Mouse (Mus musculus): Measurements from ENCODE around the gene Smco2.

Smco2 gene

DNA sequence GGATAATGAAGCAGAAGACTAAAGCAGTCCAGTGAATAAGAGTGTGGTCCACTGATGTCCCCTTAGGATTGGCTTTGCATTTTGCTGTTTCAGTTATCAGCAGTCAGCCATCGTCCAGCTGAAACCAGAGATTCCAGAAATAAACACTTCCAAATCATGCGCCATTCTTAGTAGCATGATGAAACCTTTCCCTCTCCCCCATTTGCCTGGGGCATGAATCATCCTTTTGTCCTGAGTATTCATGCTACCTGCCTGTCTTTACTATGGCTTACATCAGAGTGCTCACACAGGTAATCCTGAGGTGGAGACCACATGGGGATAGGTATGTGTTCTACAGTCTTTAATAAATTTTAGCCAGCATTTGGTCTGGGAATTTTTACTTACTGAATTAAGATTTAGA lies 49.7 kb downstream of the Smco2 start:
- no peak for DNase-seq (ENCODE audit: low read depth, low spot score)

DNA sequence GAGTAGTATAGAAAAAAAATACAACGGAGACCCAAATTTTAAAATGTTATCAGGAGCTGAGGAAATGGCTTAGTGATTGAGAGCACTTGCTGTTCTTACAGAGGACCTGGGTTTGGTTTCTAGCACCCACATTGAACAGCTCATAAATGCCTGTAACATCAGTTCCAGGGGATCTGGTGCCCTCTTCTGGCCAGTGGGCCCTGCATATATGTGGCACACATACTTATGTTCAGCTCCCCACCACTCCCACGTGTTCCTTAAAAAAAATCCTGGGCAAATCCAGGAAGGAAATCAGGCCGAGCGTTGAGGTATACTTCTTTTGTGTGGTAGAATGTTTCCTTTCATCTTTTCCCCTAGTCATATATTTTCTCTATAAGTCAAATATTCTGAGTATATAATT lies 52.0 kb downstream of the Smco2 start:
- DNase-seq (ENCODE audit: low read depth, low spot score), result no peak

DNA sequence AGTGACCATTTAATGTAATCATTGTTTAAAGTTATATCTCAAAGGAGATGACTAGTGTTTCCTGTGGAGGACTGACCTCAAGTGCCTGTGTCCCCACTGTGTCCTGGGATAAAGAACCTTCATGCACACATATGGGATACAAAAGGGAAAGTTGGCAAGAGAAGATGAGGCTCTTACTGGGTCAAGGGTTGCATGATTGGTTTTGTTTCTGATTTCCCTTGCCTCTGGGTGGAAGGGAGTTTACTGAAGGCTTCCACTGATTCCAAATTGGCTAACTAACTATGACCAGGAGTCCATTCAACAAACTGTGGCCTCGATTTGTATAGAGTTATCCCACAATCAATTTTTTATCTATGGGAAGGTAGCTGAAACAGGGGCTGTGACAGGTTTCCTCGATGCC lies 53.7 kb downstream of the Smco2 start:
- DNase-seq (ENCODE audit: low read depth, low spot score), result no peak

DNA sequence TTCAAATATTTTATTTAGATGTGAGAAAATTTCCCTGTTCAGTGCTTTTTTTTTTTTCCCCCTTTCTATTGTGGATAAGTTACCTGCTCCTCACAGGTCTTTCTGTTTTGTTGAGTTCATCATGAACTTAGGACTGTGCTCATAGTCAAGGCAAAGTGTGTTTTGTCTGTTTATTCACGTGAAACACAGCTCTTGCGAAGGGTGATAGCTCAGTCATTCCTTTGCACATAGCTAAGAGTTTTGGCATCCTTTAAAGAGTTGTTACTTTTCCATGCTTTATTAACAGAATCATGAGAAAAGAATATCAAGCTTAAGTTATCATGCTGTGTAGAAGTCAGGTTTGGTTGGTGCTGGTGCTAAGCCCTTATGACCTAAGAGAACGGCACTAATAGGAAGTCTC lies 54.8 kb downstream of the Smco2 start:
- no peak for DNase-seq (ENCODE audit: low read depth, low spot score)

- no peak for DNase-seq (ENCODE audit: low read depth, low spot score)
These were observed 56.3 kb downstream of the Smco2 start for GRCm38 (mm10) chr6:146906000-146906786.

GRCm38 (mm10) chr6:146907061-146907794 lies 57.3 kb downstream of the Smco2 start:
- no peak for DNase-seq (ENCODE audit: low read depth, low spot score)

- no peak for DNase-seq (ENCODE audit: low read depth, low spot score)
These were observed 57.9 kb downstream of the Smco2 start for GRCm38 (mm10) chr6:146907795-146908190.

GRCm38 (mm10) chr6:146908801-146909200 lies 58.9 kb downstream of the Smco2 start:
- DNase-seq (ENCODE audit: low read depth, low spot score), result no peak

- DNase-seq (ENCODE audit: low read depth, low spot score), result no peak
These were observed 60.0 kb downstream of the Smco2 start for GRCm38 (mm10) chr6:146909725-146910489.

DNA sequence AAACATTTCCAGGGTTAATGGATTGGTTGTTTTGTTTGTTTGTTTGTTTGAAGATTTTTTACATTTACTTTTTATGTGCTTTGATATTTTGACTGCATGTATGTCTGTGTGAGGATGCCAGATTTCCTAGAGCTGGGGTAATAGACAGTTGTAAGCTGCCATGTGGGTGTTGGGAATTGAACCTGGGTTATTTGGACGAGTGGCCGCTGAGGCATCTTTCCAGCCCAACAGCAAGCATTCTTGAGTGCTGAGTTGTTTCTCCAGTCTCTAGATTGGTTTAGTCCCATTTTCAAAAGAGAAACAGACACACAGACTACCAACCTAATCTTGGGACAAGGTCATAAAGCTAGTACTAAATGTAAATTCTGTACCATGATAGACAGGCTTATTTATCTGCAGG lies 60.9 kb downstream of the Smco2 start:
- no peak for DNase-seq (ENCODE audit: low read depth, low spot score)

- no peak for DNase-seq (ENCODE audit: low read depth, low spot score)
These were observed 63.1 kb downstream of the Smco2 start for GRCm38 (mm10) chr6:146912835-146913488.

DNA sequence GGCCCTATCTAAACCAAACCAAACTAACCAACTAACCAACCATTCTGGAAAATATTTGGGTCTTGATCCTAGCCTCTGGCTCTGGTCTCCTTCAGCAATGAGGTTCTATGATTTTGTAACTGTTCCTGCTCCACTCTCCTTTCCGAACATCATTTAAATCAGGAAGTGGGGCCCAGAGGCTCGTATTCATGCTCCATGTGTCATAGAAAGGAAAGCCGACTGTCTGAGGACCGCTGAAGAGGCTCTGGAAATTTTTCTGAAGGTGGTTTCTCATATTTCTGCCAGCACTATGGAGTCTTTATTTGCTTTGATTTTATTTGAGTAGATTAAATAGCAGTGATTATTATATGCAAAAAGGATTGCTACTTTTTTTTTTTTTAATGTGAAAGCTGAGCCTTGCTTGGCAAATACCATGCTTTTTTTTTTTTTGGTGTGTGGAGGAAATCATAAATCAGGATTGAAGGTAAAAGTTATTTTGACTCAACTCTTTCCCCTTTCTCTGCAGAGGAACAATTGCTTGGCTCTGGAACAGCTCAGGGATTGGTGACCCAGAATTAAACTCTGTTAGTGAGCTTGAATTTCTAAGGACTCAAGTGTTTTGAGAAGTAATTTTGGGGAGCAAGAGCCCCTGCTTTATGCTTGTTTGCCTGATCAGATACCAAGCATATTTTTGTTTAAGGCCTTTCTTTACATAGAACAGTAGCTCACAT lies 63.7 kb downstream of the Smco2 start:
- no peak for DNase-seq (ENCODE audit: low read depth, low spot score)

DNA sequence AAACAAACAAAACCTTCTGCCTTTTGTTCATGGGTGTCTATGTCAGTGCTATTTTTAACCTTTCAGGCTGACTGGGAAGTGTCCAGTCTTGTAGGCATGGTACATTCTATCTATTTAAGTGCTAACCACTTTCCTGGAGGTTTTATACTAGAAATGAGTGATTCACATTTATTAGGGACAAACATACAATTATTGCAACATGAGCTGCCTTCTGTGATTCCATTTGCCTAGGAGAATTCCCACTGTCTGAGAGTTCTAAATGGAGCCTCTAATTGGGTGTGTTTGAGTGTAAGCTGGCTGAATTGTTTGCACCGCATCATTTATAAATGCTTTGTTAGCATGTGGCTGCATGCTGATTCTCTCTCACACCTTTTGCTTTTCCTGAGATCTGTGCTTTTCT lies 65.9 kb downstream of the Smco2 start:
- DNase-seq (ENCODE audit: low read depth, low spot score), result no peak

DNA sequence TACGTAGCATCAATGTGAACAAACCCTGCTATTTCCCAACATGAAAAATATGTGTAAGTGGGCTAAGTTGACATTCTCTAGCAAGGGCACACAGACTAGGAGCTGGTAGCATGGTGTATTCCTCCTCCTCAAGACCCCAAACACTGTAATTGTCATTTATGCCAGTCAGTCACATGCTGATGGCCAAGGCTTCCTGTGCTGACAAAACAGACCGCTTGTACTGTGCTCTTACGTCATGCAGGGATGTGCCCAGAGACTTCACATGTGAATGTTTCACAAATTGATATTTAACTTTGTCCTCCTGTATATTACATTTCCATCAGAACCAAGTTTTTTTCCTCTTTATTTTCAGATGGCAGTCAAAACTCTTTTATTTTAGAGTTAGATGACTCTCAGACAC lies 67.5 kb downstream of the Smco2 start:
- DNase-seq (ENCODE audit: low read depth, low spot score), result no peak

GRCm38 (mm10) chr6:146918341-146918740 lies 68.4 kb downstream of the Smco2 start:
- DNase-seq (ENCODE audit: low read depth, low spot score), result no peak
